Mouse (Mus musculus) 416B (cell line): ENCODE measurements around the gene Gm20388.

ENCODE experiments used
- DNase-seq: peaks from one replicate; pipeline ENCODE4 v3.0.0; 2011; ENCODE audit warnings: low read depth

Gm20388 gene

GRCm38 (mm10) chr8:120473729-120474364 is 563.2 kb downstream of the Gm20388 start:
- DNase-seq, result peak; percentile 81

- DNase-seq, result peak; percentile 56
Observed at GRCm38 (mm10) chr8:120474496-120475235, 564.0 kb downstream of the Gm20388 start.

- DNase-seq, result peak; percentile 99
Observed at GRCm38 (mm10) chr8:120475462-120476201, 565.0 kb downstream of the Gm20388 start.

- DNase-seq, result no peak
Observed at GRCm38 (mm10) chr8:120476711-120477575, 566.3 kb downstream of the Gm20388 start.

- no peak for DNase-seq
Observed at GRCm38 (mm10) chr8:120478754-120479153, 568.1 kb downstream of the Gm20388 start.

- DNase-seq, result peak; percentile 65
Observed at GRCm38 (mm10) chr8:120479691-120480090, 569.0 kb downstream of the Gm20388 start.

GRCm38 (mm10) chr8:120482015-120482689 is 571.5 kb downstream of the Gm20388 start:
- DNase-seq, result no peak

- no peak for DNase-seq
Observed at GRCm38 (mm10) chr8:120484460-120484859, 573.8 kb downstream of the Gm20388 start.

- no peak for DNase-seq
Observed at GRCm38 (mm10) chr8:120485116-120485515, 574.5 kb downstream of the Gm20388 start.

- peak; percentile 72 for DNase-seq
Observed at GRCm38 (mm10) chr8:120485551-120486476, 575.2 kb downstream of the Gm20388 start.

- peak; percentile 98 for DNase-seq
Observed at GRCm38 (mm10) chr8:120486477-120487376, 576.1 kb downstream of the Gm20388 start.

GRCm38 (mm10) chr8:120487377-120487728 is 576.7 kb downstream of the Gm20388 start:
- DNase-seq, result no peak

GRCm38 (mm10) chr8:120487729-120488510 is 577.3 kb downstream of the Gm20388 start:
- peak; percentile 96 for DNase-seq

- no peak for DNase-seq
Observed at GRCm38 (mm10) chr8:120488636-120489131, 578.0 kb downstream of the Gm20388 start.

GRCm38 (mm10) chr8:120489142-120489754 is 578.6 kb downstream of the Gm20388 start:
- DNase-seq, result peak; percentile 53

- no peak for DNase-seq
Observed at GRCm38 (mm10) chr8:120489771-120490281, 579.2 kb downstream of the Gm20388 start.

- peak; percentile 60 for DNase-seq
Observed at GRCm38 (mm10) chr8:120490354-120491141, 579.9 kb downstream of the Gm20388 start.
